Mouse (Mus musculus) heart, embryonic 11.5 days (tissue): ENCODE measurements around the gene Fbxo11. TPM values are rescaled to one million over a fixed set of nuclear protein-coding genes. Genes with fewer than 3 reads are reported as not detected.

Experiments used
- ATAC-seq: fragments of 200-750 bp; cut with Nextera tagmentation; replicated peaks from 2 replicates; pipeline ENCODE4 v1.8.0; 2017; ENCODE audit warnings: moderate library complexity; ENCODE audit not compliant: insufficient number of reproducible peaks, low FRiP score, low TSS enrichment
- H3K27ac ChIP-seq: fragments of 300-500 bp; sonication (generic); 2 replicates; pipeline ENCODE4 v1.5.1; 2014; ENCODE audit warnings: mild to moderate bottlenecking, low read depth, low read length
- H3K27me3 ChIP-seq: fragments of 300-500 bp; sonication (generic); 2 replicates; pipeline ENCODE4 v1.6.1; 2014; ENCODE audit warnings: mild to moderate bottlenecking, low read length, mixed read lengths; ENCODE audit not compliant: control insufficient read depth, insufficient read depth
- H3K36me3 ChIP-seq: fragments of 300-500 bp; sonication (generic); 2 replicates; pipeline ENCODE4 v1.6.1; 2014; ENCODE audit warnings: mild to moderate bottlenecking, low read length, moderate library complexity, mixed read lengths; ENCODE audit not compliant: control insufficient read depth, insufficient read depth
- H3K4me1 ChIP-seq: fragments of 300-500 bp; sonication (generic); 2 replicates; pipeline ENCODE4 v1.6.1; 2014; ENCODE audit warnings: low read length; ENCODE audit not compliant: control insufficient read depth, insufficient read depth
- H3K4me2 ChIP-seq: fragments of 300-500 bp; sonication (generic); 2 replicates; pipeline ENCODE4 v1.6.1; 2014; ENCODE audit warnings: mild to moderate bottlenecking, moderate library complexity
- H3K4me3 ChIP-seq: fragments of 300-500 bp; sonication (generic); 2 replicates; pipeline ENCODE4 v1.5.1; 2014; ENCODE audit warnings: low read depth, low read length
- H3K9ac ChIP-seq: fragments of 300-500 bp; sonication (generic); 2 replicates; pipeline ENCODE4 v1.6.1; 2014; ENCODE audit warnings: mild to moderate bottlenecking, low read depth, low read length, moderate library complexity
- H3K9me3 ChIP-seq: fragments of 300-500 bp; sonication (generic); replicated peaks from 2 replicates; pipeline ENCODE4 v1.6.1; 2016; ENCODE audit warnings: low read length; ENCODE audit not compliant: control insufficient read depth
- WGBS: fragments of 180-500 bp; shearing (Covaris S2); extraction: QIAGEN DNeasy Blood & Tissue Kit; methylation state at CpG from one replicate; pipeline ENCODE4 v1.1.7; 2014; ENCODE audit not compliant: insufficient replicate concordance; 5-methylcytosine and 5-hydroxymethylcytosine counted together
- polyA plus RNA-seq: library from polyadenylated mRNA; unstranded; fragments of >200 nt; fragmentation: Nextera tagmentation; extraction: Ambion mirVana; gene quantifications from 2 replicates; pipeline ENCODE4 v1.2.1, GENCODE M21; 2014

Fbxo11 gene
- polyA plus RNA-seq, 1 experiment from 2014 or later = 17.7 TPM

GRCm38 (mm10) chr17:88098181-88098852 is 33.2 kb upstream of the Fbxo11 start:
- no peak for ATAC-seq
- H3K9ac ChIP-seq = no peak overlapping the region
- no peak overlapping the region for H3K4me2 ChIP-seq
- H3K27me3 ChIP-seq = no peaks in the 10 kb centered on the region
- no peaks in the 10 kb centered on the region for H3K9me3 ChIP-seq
- 84% methylated on average over 9 of the region's 9 CpGs for WGBS
- no peaks in the 10 kb centered on the region for H3K36me3 ChIP-seq
- no peak overlapping the region for H3K4me3 ChIP-seq
- H3K4me1 ChIP-seq = no peaks in the 10 kb centered on the region
- no peak overlapping the region for H3K27ac ChIP-seq

DNA sequence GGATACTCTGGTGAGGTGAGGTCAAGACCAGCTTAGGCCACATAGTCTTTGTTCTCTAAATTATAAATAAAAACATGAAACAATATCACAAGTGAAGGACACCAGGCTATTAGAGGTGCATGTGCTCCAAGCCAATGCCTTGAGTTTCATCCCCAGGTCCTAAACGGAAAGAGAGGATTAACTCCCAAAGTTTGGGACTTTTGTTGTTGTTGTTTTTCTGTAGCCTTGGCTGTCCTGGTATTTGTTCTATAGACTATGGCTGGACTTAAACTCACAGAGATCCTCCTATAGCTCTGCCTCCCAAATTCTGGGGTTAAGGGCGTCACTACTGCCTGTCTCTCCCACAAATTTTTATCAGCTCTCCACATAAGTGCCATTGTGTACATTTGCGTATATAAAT is 32.5 kb upstream of the Fbxo11 start:
- 79% methylated on average over 3 of the region's 3 CpGs for WGBS
- Histone ChIP-seq H3K27ac (no peak overlapping the region), H3K4me2 (no peak overlapping the region), H3K27me3 (no peaks in the 10 kb centered on the region), H3K4me1 (no peaks in the 10 kb centered on the region), H3K9ac (no peak overlapping the region), H3K9me3 (no peaks in the 10 kb centered on the region), H3K4me3 (no peak overlapping the region), H3K36me3 (no peaks in the 10 kb centered on the region)
- ATAC-seq = no peak

GRCm38 (mm10) chr17:88096809-88097399 is 31.8 kb upstream of the Fbxo11 start:
- Histone ChIP-seq H3K4me3 (no peak overlapping the region), H3K36me3 (no peaks in the 10 kb centered on the region), H3K4me2 (no peak overlapping the region), H3K27me3 (no peaks in the 10 kb centered on the region), H3K4me1 (no peaks in the 10 kb centered on the region), H3K9me3 (no peaks in the 10 kb centered on the region), H3K27ac (no peak overlapping the region), H3K9ac (no peak overlapping the region)
- no peak for ATAC-seq
- WGBS = 74% methylated on average over 12 of the region's 12 CpGs

DNA sequence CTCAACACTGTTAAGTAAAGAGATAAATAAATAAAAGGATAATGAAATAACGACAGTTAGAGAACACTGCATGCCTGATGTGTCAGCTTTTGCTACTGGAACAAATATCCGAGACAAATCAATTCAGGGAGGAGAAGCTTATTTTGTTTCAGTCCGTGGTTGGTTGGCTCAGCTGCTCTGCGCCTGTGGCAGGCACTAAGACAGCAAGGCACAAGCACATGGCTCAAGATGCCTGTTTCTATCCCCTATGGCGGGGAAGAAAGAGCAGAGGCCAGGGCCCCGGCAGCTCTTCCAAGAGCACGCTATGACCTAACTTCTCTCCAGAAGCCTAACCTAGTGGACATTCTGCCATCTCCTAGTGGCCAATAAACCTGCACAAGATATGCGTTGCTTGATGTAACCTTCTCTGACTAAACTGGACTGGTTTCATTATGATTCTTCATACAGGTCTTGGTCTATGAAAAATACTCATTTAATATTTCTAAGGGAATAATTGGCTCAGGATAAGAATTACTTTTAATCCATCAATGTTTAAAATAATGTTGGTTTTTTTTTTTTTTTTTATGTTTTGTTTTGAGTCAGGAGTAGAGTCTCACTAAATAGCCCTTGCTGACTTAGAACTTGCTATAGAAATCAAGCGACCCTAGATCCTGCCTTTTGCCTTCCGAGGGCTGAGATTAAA is 30.6 kb upstream of the Fbxo11 start:
- Histone ChIP-seq H3K27me3 (no peaks in the 10 kb centered on the region), H3K36me3 (no peaks in the 10 kb centered on the region), H3K9ac (no peak overlapping the region), H3K27ac (no peak overlapping the region), H3K4me2 (no peak overlapping the region), H3K9me3 (no peaks in the 10 kb centered on the region), H3K4me1 (no peaks in the 10 kb centered on the region), H3K4me3 (no peak overlapping the region)
- no peak for ATAC-seq
- 76% methylated on average over 10 of the region's 10 CpGs for WGBS

DNA sequence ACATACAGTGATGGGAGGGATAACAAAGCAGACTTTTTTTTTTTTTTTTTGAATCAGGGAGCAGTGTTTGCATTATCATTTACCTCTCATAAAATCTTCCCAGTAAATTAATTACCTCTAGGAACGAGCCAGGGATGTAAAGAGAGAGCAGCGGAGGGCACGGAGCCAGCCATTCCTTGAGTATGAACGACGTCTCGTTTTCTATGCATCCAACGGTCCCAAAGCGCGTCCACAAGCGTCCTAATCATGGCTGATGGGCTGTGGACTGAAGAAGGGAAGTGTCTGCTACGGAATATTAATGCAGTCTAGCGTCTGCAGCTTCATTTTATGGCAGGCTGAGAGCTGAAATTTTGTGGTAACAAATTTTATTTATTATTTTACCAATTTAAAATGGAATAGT is 29.2 kb upstream of the Fbxo11 start:
- WGBS = 90% methylated on average over 12 of the region's 12 CpGs
- no peak overlapping the region for H3K9ac ChIP-seq
- H3K27me3 ChIP-seq = no peaks in the 10 kb centered on the region
- H3K9me3 ChIP-seq = no peaks in the 10 kb centered on the region
- H3K27ac ChIP-seq = no peak overlapping the region
- no peaks in the 10 kb centered on the region for H3K36me3 ChIP-seq
- no peaks in the 10 kb centered on the region for H3K4me1 ChIP-seq
- no peak overlapping the region for H3K4me3 ChIP-seq
- ATAC-seq = no peak
- H3K4me2 ChIP-seq = no peak overlapping the region

DNA sequence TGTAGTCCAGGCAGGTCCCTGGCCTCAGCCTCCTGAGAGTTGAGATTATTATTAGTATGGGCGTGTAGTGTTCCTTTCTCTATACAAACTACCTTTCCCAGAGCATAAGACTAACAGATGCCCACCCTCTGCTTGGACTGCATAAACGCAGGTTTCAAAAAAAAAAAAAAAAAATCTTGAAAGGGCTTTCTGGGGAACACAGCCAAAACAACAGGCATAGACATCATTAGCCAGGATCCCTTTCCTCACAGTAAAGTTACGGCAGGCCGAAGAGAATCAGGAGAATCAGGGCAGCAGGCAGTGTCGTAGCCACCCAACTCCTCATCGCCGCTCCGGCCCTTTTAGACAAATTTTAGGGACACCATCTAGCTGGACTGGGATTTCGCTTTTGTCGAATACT is 28.7 kb upstream of the Fbxo11 start:
- WGBS = 85% methylated on average over 10 of the region's 10 CpGs

GRCm38 (mm10) chr17:88085976-88086375 is 20.9 kb upstream of the Fbxo11 start:
- H3K9ac ChIP-seq = no peak overlapping the region

More for the DNA sequence above, 28.7 kb upstream of the Fbxo11 start:
- H3K27ac ChIP-seq = no peak overlapping the region
- H3K4me3 ChIP-seq = no peak overlapping the region
- no peaks in the 10 kb centered on the region for H3K27me3 ChIP-seq
- no peaks in the 10 kb centered on the region for H3K36me3 ChIP-seq
- no peaks in the 10 kb centered on the region for H3K9me3 ChIP-seq
- no peak overlapping the region for H3K9ac ChIP-seq
- no peak overlapping the region for H3K4me2 ChIP-seq
- no peaks in the 10 kb centered on the region for H3K4me1 ChIP-seq
- no peak for ATAC-seq

DNA sequence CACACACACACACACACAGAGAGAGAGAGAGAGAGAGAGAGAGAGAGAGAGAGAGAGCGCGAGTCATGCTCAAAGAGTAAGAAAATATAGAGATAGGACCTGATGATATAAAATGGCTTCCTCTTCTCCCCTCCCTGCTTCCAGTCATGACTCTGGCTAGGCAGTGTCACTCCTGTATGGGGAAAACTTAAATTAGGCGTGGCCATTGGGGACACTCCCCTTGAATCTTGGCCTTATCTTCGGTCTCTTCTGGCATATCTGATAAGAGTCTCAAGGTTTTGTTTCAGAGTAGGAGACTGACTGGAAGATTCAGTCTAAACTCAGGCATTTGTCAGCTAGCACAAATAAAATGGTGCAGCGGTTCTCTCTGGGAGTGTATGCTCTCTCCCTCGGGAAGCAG is 16.4 kb upstream of the Fbxo11 start:
- Histone ChIP-seq H3K9ac (no peak overlapping the region), H3K36me3 (no peaks in the 10 kb centered on the region), H3K4me2 (no peak overlapping the region), H3K9me3 (no peaks in the 10 kb centered on the region), H3K27me3 (no peaks in the 10 kb centered on the region), H3K4me1 (no peaks in the 10 kb centered on the region), H3K4me3 (no peak overlapping the region), H3K27ac (no peak overlapping the region)
- ATAC-seq = no peak
- 81% methylated on average over 6 of the region's 6 CpGs for WGBS

More at GRCm38 (mm10) chr17:88085976-88086375, 20.9 kb upstream of the Fbxo11 start:
- Histone ChIP-seq H3K27me3 (no peaks in the 10 kb centered on the region), H3K4me1 (no peaks in the 10 kb centered on the region), H3K36me3 (no peaks in the 10 kb centered on the region), H3K9me3 (no peaks in the 10 kb centered on the region), H3K4me3 (no peak overlapping the region), H3K27ac (no peak overlapping the region), H3K4me2 (no peak overlapping the region)
- ATAC-seq = no peak
- 92% methylated on average over 11 of the region's 11 CpGs for WGBS
